Comparison of ENCODE assay signal across 8 mouse cellular contexts in genomic region chr17:32113523-32114421, GRCm38 (mm10). TPM values are rescaled to one million over a fixed set of nuclear protein-coding genes. Genes with fewer than 3 reads are reported as not detected.
DNase-seq lines count a peak whose midpoint lies in the region; ATAC-seq and TF ChIP-seq lines count a peak whose summit lies in the region.

No protein-coding gene starts in this region.

- no peak overlapping the region for H3K27ac ChIP-seq in intestine, embryonic 15.5 days
- peak overlapping the region; percentile 83 for H3K27ac ChIP-seq in liver, embryonic 11.5 days (ENCODE audit: low read depth, low read length)
- peak overlapping the region; percentile 71 for H3K27ac ChIP-seq in midbrain, postnatal 0 days (ENCODE audit: low read depth, low read length)

- H3K27me3 ChIP-seq in intestine, embryonic 15.5 days (replicated peaks) = no peaks in the 10 kb centered on the region
- H3K27me3 ChIP-seq in liver, embryonic 11.5 days (replicated peaks; ENCODE audit: control insufficient read depth, insufficient read depth, low read length) = no peaks in the 10 kb centered on the region
- H3K27me3 ChIP-seq in midbrain, postnatal 0 days (ENCODE audit: insufficient read depth, low read length) = no peaks in the 10 kb centered on the region

- no peaks in the 10 kb centered on the region for H3K9me3 ChIP-seq in intestine, embryonic 15.5 days
- H3K9me3 ChIP-seq in liver, embryonic 11.5 days (ENCODE audit: control insufficient read depth, low read length) = no peaks in the 10 kb centered on the region
- no peaks in the 10 kb centered on the region for H3K9me3 ChIP-seq in midbrain, postnatal 0 days (ENCODE audit: low read length)

- peak; percentile 53 for ATAC-seq in common myeloid progenitor, adult 5-6 weeks (replicated peaks; ENCODE audit: low read depth, poor library complexity, severe bottlenecking)
- peak; percentile 67 for ATAC-seq in intestine, embryonic 15.5 days
- ATAC-seq in liver, embryonic 11.5 days (replicated peaks; ENCODE audit: low FRiP score) = peak; percentile 73
- peak; percentile 57 for ATAC-seq in midbrain, postnatal 0 days (ENCODE audit: low FRiP score)

- peak; percentile 50 for DNase-seq in layer of hippocampus, adult 9-11 months
- DNase-seq in layer of hippocampus, adult 9-10 months (ENCODE audit: low spot score) = no peak
- DNase-seq in gastrocnemius, postnatal 4 days (ENCODE audit: low spot score in 2 of 2) = peak; percentile 39 to 64
- peak; percentile 83 for DNase-seq in liver, embryonic 11.5 days (ENCODE audit: low spot score)
- DNase-seq in midbrain, postnatal 0 days (ENCODE audit: low spot score) = peak; percentile 69
- DNase-seq in testis, postnatal 10 days (ENCODE audit: low spot score) = peak; percentile 74

- peak overlapping the region; percentile 48 for H3K4me3 ChIP-seq in intestine, embryonic 15.5 days (replicated peaks)
- H3K4me3 ChIP-seq in liver, embryonic 11.5 days (ENCODE audit: low read depth, low read length) = peak overlapping the region; percentile 64
- peak overlapping the region; percentile 61 for H3K4me3 ChIP-seq in midbrain, postnatal 0 days (ENCODE audit: low read depth, low read length)

- WGBS in intestine, embryonic 15.5 days = 2% methylated on average over 56 of the region's 56 CpGs
- WGBS in liver, embryonic 11.5 days = under 1% methylated on average over 56 of the region's 56 CpGs
- WGBS in midbrain, postnatal 0 days = 3% methylated on average over 50 of the region's 56 CpGs

- no peak for TF ChIP-seq CTCF in midbrain, postnatal 0 days (IDR thresholded peaks at IDR 0.05)

- H3K9ac ChIP-seq in intestine, embryonic 15.5 days = peak overlapping the region; percentile 40
- peak overlapping the region; percentile 72 for H3K9ac ChIP-seq in liver, embryonic 11.5 days (ENCODE audit: low read depth, low read length)
- H3K9ac ChIP-seq in midbrain, postnatal 0 days (replicated peaks; ENCODE audit: low read length, poor library complexity, severe bottlenecking) = peak overlapping the region; percentile 76

- no peaks in the 10 kb centered on the region for H3K36me3 ChIP-seq in intestine, embryonic 15.5 days
- H3K36me3 ChIP-seq in liver, embryonic 11.5 days (ENCODE audit: control insufficient read depth, insufficient read depth, low read length) = no peaks in the 10 kb centered on the region
- H3K36me3 ChIP-seq in midbrain, postnatal 0 days (ENCODE audit: insufficient read depth, low read length) = no peaks in the 10 kb centered on the region

- peak overlapping the region; percentile 98 for H3K4me2 ChIP-seq in intestine, embryonic 15.5 days (replicated peaks)
- H3K4me2 ChIP-seq in liver, embryonic 11.5 days = peak overlapping the region; percentile 96
- H3K4me2 ChIP-seq in midbrain, postnatal 0 days (ENCODE audit: low read depth, low read length, poor library complexity, severe bottlenecking) = peak overlapping the region; percentile 90

- peaks cover 36% of the 10 kb centered on the region for H3K4me1 ChIP-seq in intestine, embryonic 15.5 days (replicated peaks)
- peaks cover 77% of the 10 kb centered on the region for H3K4me1 ChIP-seq in liver, embryonic 11.5 days (replicated peaks; ENCODE audit: control insufficient read depth, insufficient read depth, low read length)
- H3K4me1 ChIP-seq in midbrain, postnatal 0 days (ENCODE audit: insufficient read depth, low read length) = peaks cover 4% of the 10 kb centered on the region

RNA-seq across cellular contexts. Expression of gene Notch3, which starts 52.9 kb away (rescaled TPM):
- 0.05 and 0.18 TPM in 2 replicates for total RNA-seq in common myeloid progenitor, adult 5-6 weeks (2017)
- total RNA-seq in gastrocnemius, postnatal 4 days (2021) = 10 to 100 TPM; 68.4 to 68.9 TPM
- 8.1 and 8.3 TPM in 2 replicates for polyA plus RNA-seq in intestine, embryonic 15.5 days (2015; fragmentation: Nextera tagmentation; extraction: Ambion mirVana)
- 5.1 and 5.4 TPM in 2 replicates for polyA plus RNA-seq in liver, embryonic 11.5 days (2014; fragmentation: Nextera tagmentation; extraction: Ambion mirVana)
- total RNA-seq in midbrain, postnatal 0 days (2014; rRNA removed) = 42.4 and 43.9 TPM in 2 replicates
- polyA plus RNA-seq in midbrain, postnatal 0 days (2015; fragmentation: Nextera tagmentation; extraction: Ambion mirVana) = 5.2 and 5.7 TPM in 2 replicates

Comparison
In these comparisons a context has a peak if more than half of its experiments do, and no peak if none do; other contexts are left out.
1. RNA of gene Notch3, which starts 52.9 kb away (total RNA-seq): 68.4 to 68.9 TPM in gastrocnemius, postnatal 4 days and 42.4 to 43.9 TPM in midbrain, postnatal 0 days; 0.05 to 0.18 TPM in common myeloid progenitor, adult 5-6 weeks; every median in the first group is over 10 times any median in the second.
2. Peak in every context shown above with its lines, with median percentiles within 50 percentile points of each other: ATAC-seq, H3K4me2 ChIP-seq, H3K4me3 ChIP-seq and H3K9ac ChIP-seq.